Mouse (Mus musculus) heart, adult 11 months (tissue): ENCODE measurements around the gene D17Wsu92e.
A peak's percentile ranks its signal among the peaks of the same experiment; 100 is the strongest.

Source experiments
- DNase-seq: peaks from one replicate; pipeline ENCODE4 v3.0.0; 2022

D17Wsu92e gene

GRCm38 (mm10) chr17:27788456-27789172, 31.8 kb downstream of the D17Wsu92e start:
- DNase-seq, result no peak

DNA sequence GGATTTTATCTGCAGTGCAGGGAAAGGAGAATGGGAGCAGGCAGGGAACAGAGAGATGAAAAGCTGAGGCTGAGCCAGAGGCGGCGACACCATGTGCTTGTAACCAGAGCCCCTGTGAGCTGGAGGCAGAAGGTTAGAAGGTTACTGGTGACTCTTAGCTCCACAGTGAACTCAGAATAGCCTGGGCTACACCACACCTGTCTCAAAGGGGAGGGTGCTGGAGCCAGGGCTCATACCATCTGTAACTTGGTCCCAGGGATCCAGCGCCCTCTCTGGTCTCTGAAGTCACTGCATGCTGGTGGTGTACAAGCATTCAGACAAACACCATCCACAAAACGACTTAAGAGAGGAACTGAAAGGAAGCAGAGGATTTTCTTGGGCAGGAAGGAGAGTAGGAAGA, 36.9 kb downstream of the D17Wsu92e start:
- DNase-seq, result no peak

GRCm38 (mm10) chr17:27781059-27781687, 39.3 kb downstream of the D17Wsu92e start:
- DNase-seq, result no peak

GRCm38 (mm10) chr17:27779755-27780154, 40.7 kb downstream of the D17Wsu92e start:
- no peak for DNase-seq

DNA sequence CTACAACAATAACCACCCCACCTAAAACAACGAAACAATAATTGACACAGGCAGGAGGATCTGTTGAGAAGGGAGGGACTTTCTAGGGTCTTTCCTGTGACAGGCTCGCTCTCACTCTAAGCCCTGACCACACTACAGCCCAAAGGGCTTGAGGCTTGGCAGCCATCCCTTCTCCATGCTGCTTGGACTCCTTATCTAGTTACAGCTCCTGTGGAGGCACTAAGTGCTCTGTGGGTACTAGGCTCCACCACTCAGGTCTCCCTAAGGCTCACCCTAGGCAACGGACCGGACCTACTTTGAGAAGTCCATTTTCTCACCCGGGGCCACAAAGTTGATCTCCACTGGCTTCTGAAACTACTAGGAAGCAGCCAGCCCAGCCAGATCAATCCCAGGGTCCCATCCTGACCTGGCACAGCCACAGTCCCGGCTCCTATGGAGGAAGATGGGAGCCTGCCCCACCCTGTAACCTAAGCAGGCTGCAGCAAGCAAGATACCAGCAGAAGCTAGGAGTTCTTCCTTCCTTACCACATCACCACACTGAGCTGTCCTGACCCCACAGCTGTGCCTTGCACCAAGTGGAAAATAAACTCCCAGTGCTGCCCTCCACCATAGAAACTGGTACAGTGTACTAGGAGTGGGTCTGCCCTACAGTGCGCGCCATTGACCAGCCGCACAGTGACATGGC, 41.6 kb downstream of the D17Wsu92e start:
- no peak for DNase-seq

- DNase-seq, result no peak
These were observed 42.6 kb downstream of the D17Wsu92e start for GRCm38 (mm10) chr17:27777823-27778222.

DNA sequence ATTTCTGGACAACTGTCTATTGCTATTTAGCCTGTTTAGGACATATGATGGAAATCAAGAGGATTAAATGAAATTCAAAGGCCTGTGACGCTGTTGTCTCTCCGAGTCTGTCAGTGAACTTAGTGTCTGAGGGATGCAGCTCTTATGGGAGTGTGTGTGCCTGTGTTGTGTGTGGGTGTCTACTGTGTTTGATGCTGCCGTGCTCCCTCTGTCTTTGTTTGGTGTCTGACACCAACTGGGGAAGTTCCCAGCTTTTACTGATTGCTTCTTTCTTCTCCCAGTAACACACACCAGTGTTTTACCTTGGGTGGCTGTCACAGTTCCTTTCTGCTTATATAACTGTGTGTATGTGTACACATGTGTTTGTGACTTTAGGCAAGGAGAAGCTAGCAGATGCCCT, 46.2 kb downstream of the D17Wsu92e start:
- no peak for DNase-seq

DNA sequence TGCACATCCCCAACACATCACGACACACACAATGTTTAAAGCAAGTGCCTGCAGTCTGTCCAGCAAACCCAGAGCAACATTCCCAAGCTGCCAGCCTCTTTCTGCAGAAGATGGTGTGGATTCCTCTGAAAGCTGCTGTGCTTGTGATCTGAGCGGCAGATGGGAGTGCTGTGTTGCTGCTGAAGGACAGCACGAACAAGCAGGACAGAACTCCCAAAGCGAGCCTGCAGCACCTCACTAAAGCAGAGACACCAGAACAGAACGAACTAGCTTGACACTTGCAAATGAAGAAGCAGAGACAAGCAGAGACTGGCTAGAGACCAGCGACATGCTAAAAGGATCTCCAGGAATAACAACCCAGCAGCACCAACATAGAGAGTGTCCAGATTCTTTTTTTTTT, 48.8 kb downstream of the D17Wsu92e start:
- DNase-seq, result no peak

GRCm38 (mm10) chr17:27768817-27769542, 51.5 kb downstream of the D17Wsu92e start:
- DNase-seq, result no peak

- no peak for DNase-seq
These were observed 52.9 kb downstream of the D17Wsu92e start for GRCm38 (mm10) chr17:27767543-27767942.

- no peak for DNase-seq
These were observed 53.3 kb downstream of the D17Wsu92e start for GRCm38 (mm10) chr17:27767120-27767519.

- DNase-seq, result no peak
These were observed 55.4 kb downstream of the D17Wsu92e start for GRCm38 (mm10) chr17:27765066-27765465.

- no peak for DNase-seq
These were observed 56.0 kb downstream of the D17Wsu92e start for GRCm38 (mm10) chr17:27764453-27764852.

DNA sequence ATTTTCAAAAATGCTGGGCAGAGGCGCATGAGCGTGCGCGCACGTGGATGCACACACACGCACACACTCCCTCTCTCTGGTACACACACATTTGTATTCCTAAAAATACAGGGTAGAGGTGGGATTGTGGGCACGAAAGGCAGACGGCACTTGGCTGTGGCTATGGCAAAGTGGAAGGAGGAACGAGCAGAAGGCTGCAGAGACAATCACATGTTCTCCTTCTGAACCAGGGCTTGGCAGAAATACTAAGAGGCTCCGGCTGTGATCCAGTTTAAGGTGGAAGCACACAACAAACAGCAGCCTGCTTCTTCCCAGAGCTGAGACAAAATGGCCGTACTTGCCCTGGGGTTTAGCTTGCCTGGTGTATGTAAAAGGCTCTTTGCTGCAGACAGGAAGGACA, 57.6 kb downstream of the D17Wsu92e start:
- DNase-seq, result no peak

GRCm38 (mm10) chr17:27761639-27762336, 58.7 kb downstream of the D17Wsu92e start:
- DNase-seq, result peak; percentile 96

- DNase-seq, result peak; percentile 90
These were observed 60.3 kb downstream of the D17Wsu92e start for GRCm38 (mm10) chr17:27760169-27760568.

DNA sequence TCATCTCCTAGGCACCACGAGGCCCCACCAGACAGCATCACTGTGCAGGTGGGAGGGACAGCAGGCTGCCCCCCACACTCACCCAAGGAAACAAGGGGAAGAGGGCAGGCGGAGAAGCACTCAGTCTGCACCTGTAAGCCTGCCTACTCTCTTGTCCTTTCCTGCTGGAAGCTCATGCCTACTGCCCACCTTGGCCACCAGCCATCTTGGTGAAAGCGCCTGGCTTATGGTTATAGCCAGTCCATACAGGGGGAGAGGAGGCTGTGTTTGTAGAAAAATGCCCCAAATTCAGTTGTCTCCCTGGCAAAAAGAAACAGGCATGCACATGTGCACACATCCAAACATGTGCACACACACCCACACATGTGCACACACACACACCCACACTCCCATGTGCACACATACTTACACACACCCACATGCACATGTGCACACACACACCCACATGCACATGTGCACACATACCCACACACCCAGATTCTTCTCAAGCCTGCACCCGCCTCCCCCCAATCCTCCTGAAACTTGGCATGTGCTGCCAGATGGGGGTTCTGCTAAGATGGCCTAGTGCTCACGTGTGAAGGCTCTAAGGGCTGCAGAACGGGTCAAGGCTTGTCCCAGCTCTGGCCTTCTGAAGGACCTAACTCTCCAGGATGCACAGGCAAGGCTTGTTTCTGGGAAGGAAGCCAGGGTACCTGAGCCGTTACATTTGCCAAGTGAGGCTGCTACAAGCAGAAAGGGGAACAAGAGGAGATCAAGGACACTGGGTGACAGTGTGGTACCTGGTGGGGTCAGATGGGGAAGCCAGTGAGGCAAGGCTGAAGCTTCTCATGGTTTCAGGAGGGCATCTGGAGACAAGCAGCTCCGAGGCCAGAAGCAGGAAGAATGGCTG, 68.9 kb downstream of the D17Wsu92e start:
- no peak for DNase-seq

DNA sequence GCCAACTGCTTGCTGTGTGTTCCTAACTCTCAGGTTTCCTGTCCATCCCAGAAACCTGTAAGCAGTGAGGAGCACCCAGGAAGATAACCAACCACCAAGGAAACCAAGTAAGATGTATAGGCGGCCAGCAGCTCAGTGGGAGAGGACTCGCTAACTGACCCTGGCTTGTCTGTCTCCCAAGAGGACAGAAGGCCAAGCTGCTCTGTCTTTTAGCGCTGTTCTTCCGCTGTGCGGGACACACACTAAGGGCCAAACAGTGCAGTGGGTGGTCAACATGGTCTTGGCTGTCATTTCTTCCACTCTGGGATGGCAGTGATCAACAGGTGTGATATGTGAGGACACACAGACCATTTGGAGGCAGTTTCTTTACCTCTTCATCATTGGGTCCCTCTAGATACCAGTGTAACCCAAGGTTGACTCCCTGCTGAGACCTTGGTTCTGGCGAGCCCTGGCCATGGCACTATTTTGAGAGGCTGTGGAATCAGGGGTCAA, 70.0 kb downstream of the D17Wsu92e start:
- no peak for DNase-seq

- DNase-seq, result no peak
These were observed 72.3 kb downstream of the D17Wsu92e start for GRCm38 (mm10) chr17:27748123-27748522.

DNA sequence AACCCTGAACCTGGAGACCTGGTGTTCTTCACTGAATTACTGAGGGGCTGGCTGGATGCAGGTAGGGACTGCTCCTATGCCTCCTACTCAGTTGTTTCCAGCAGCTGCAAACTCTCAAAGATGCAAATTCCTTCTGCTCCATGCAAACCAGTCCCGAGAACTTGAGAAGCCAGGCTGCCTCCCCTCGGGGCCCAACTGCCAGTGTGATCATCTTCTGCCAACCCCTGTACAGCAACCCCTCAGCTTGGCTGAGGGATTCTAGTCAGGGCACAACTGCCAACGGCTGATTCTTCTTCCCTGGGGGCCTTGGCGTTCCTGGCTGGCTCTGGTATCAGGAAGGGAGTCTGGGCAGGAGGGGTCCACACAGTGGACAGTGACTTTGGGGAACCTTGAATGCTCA, 74.0 kb downstream of the D17Wsu92e start:
- no peak for DNase-seq

DNA sequence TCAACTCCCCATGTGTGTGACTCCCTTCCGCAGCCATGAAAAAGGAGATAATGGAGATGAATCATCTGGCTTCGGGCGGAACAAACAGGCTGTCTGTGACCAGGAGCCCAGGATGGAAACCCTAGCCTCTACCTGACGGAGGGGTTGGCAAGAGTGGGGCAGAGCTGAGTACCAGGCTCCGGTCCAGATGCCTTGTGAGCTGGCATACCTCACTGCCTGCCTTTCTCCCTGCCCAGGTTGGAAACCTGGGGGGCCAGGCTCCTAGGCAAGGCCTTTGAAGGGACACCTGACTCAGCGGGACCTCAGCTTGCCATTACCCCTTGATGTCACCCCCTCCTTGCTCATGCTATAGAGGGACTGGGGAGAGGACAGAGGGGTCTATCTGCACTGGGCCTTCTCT, 79.5 kb downstream of the D17Wsu92e start:
- no peak for DNase-seq
